Mouse (Mus musculus) thymus, adult 2 months (tissue): ENCODE measurements around the gene Ankrd52. TPM values are rescaled to one million over a fixed set of nuclear protein-coding genes. Genes with fewer than 3 reads are reported as not detected.

ENCODE experiments used
- DNase-seq: peaks from one replicate; pipeline ENCODE4 v3.0.0; 2021
- H3K27ac ChIP-seq: fragments of 200-500 bp; 2 replicates; pipeline ENCODE4 v1.5.1; 2012; ENCODE audit warnings: low read length, control low read depth; ENCODE audit not compliant: control insufficient read depth, insufficient read depth
- H3K27me3 ChIP-seq: fragments of 200-500 bp; 2 replicates; pipeline ENCODE4 v1.6.1; 2012; ENCODE audit warnings: mild to moderate bottlenecking, low read length, moderate library complexity, mixed read lengths; ENCODE audit not compliant: control insufficient read depth, insufficient read depth
- H3K36me3 ChIP-seq: fragments of 200-500 bp; 2 replicates; pipeline ENCODE4 v1.6.1; 2012; ENCODE audit warnings: mild to moderate bottlenecking, low read length, moderate library complexity; ENCODE audit not compliant: control insufficient read depth, insufficient read depth
- H3K4me1 ChIP-seq: fragments of 200-500 bp; replicated peaks from 2 replicates; pipeline ENCODE4 v1.6.1; 2012; ENCODE audit warnings: low read length; ENCODE audit not compliant: control insufficient read depth, insufficient read depth
- H3K4me3 ChIP-seq: fragments of 200-500 bp; 2 replicates; pipeline ENCODE4 v1.5.1; 2012; ENCODE audit warnings: mild to moderate bottlenecking, low read length, control low read depth, moderate library complexity; ENCODE audit not compliant: control insufficient read depth, insufficient read depth
- CTCF ChIP-seq: fragments of 200-500 bp; IDR thresholded peaks from 2 replicates; pipeline ENCODE4 v1.5.1; 2012; ENCODE audit warnings: mild to moderate bottlenecking, control low read depth, low read length, moderate library complexity, borderline replicate concordance; ENCODE audit not compliant: control insufficient read depth, poor library complexity, insufficient read depth; ENCODE audit errors: extremely low read depth
- POLR2A ChIP-seq: fragments of 200-500 bp; IDR thresholded peaks from 2 replicates; pipeline ENCODE4 v1.6.1; 2012; ENCODE audit warnings: mild to moderate bottlenecking, low read length, control low read depth, moderate library complexity; ENCODE audit not compliant: control insufficient read depth, poor library complexity, insufficient read depth; ENCODE audit errors: extremely low read depth
- WGBS: fragments of 180-500 bp; shearing (Covaris S2); methylation state at CpG from one replicate; pipeline ENCODE4 v1.1.7; 2018; 5-methylcytosine and 5-hydroxymethylcytosine counted together
- polyA plus RNA-seq: library from polyadenylated mRNA; depleted of rRNA; stranded (reverse); fragments of >200 nt; gene quantifications from 2 replicates; pipeline ENCODE4 v1.2.3, GENCODE M21; 2012

Ankrd52 gene
- polyA plus RNA-seq, 1 experiment: 71.0 TPM

DNA sequence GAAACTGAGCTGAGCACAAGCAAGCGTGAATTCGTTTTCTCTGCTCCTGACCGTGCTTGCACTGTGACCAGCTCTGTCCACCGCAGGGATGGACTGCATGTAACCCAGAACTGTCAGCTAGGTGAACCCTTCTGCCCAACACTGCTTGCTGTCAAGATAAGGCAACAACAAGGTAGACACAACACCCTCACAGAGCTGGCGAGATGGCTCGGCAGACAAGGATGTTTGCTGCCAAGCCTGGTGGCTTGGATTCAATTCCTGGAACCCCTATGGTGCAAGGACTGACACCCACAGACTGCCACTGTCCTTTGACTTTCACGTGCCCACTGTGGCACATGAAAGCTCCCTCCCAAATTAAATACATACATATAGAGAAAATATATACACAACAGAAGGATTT, 27.0 kb downstream of the Ankrd52 start:
- WGBS: 94% methylated on average over 7 of the region's 7 CpGs
- no peak for TF ChIP-seq POLR2A
- no peak for TF ChIP-seq CTCF
- H3K4me1 ChIP-seq: peaks cover 9% of the 10 kb centered on the region
- no peak overlapping the region for H3K27ac ChIP-seq
- no peaks in the 10 kb centered on the region for H3K36me3 ChIP-seq
- no peaks in the 10 kb centered on the region for H3K27me3 ChIP-seq
- H3K4me3 ChIP-seq: no peak overlapping the region
- DNase-seq: no peak

DNA sequence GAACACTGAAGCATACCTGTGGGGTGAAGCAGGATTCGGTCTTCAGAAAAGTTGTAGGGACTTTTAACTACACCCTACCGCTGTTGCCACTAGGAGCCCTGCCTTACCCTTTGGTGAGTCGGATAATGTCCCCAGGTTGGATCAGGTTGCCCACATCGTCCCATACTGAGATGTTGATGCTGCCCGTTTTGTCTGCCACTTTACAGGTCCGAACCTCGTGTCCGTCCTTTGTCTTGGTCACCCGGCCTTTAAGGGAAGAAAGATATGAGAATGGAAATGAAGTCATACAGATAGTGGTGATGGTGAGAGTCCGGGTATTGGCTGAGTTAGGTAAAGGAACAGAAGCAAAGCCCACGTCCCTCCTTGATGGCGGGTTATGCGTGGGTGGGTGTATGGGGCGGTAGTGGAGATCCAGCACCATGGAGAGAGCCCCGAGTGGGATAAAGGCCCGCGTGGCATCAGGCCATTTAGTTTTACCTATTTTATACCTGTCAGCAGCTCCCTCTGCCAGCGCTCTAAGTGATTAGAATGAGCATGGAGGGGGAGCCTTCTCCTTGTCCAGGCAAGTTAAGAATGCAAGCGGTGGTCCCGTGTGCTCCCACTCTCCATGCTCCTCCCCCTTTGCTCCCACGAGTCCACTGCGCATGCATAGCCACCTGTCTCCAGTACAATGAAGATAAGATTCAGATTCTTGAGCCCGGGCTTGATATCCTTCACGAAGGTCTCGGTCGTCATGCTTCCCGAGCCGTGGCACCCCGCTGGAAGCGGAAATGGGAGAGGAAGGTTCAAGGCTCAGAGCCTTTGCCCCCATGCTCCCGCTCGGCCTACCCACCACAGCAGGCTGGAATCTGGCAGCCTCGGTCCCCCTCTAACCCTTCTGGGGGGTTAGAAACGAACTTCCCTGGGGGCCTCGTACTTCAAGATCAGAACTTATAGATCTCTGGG, 31.9 kb downstream of the Ankrd52 start:
- Histone ChIP-seq H3K27ac (peak overlapping the region; percentile 3; the same call in 1 of the 2 replicates), H3K4me3 (peak overlapping the region; percentile 68), H3K4me1 (peaks cover 25% of the 10 kb centered on the region), H3K36me3 (no peaks in the 10 kb centered on the region), H3K27me3 (no peaks in the 10 kb centered on the region)
- WGBS: 24% methylated on average over 35 of the region's 35 CpGs
- DNase-seq: peak; percentile 37
- TF ChIP-seq POLR2A (no peak), CTCF (no peak)

DNA sequence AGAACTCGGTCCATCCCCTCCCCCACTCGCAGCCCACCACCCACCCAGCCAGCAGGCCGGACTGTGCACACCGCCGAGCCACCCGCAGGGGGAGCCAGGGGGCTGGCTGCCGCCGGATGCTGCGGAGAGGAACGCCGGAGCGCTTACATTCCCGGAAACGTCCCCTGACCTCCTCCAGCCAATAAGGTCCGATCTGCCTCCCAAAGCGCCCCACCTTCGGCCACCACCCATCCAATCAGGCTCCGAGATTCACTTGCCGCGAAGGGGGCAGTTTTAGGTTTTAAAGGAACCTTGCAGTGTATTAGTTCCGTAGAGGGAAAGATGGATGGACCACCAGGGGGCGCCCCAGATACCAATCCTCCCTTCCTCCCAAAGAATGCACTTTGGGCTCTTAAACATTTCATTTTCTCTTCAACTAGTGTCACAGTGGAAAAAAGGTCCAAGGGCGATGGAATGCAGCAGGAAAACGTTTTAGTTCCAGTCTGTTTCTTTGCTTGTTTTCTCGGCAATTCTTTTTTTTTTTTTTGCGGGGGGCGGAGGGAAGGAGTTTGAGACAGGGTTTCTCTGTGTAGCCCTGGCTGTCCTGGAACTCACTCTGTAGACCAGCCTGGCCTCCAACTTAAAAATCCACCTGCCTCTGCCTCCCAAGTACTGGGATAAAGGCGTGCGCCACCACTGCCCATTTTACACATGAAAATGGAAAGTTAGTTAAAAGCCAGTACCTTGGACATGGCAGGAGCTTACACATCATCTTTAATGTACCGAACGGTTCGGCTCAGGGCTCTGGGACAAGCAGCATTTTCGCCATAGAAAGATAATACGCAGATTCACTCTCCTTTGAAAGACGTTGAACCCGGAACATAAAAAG, 33.0 kb downstream of the Ankrd52 start:
- WGBS: 7% methylated on average over 36 of the region's 36 CpGs
- Histone ChIP-seq H3K27ac (peak overlapping the region; percentile 94), H3K27me3 (no peaks in the 10 kb centered on the region), H3K4me3 (peak overlapping the region; percentile 68), H3K36me3 (no peaks in the 10 kb centered on the region), H3K4me1 (peaks cover 25% of the 10 kb centered on the region)
- TF ChIP-seq CTCF: peak; percentile 91
- peak; percentile 63; the same call in 1 of the 2 replicates for TF ChIP-seq POLR2A
- peak; percentile 96 for DNase-seq

DNA sequence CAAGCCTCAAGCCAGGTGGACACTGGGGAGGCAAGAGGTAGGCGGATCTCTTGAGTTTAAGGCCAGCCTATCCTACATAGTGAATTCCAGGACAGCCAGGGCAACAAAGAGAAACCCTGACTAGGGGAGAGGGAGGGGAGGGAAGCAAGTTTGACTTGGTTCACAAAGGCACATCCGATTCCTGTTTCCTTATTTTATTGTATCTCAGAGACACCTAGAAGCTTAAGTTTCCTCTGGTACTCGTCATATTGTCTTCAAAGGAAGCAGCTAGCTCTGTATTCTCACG, 33.6 kb downstream of the Ankrd52 start:
- Histone ChIP-seq H3K36me3 (no peaks in the 10 kb centered on the region), H3K27ac (peak overlapping the region; percentile 94), H3K4me3 (peak overlapping the region; percentile 35), H3K27me3 (no peaks in the 10 kb centered on the region), H3K4me1 (peaks cover 25% of the 10 kb centered on the region)
- 11% methylated on average over 4 of the region's 4 CpGs for WGBS
- TF ChIP-seq CTCF (no peak), POLR2A (no peak)
- DNase-seq: peak; percentile 16

DNA sequence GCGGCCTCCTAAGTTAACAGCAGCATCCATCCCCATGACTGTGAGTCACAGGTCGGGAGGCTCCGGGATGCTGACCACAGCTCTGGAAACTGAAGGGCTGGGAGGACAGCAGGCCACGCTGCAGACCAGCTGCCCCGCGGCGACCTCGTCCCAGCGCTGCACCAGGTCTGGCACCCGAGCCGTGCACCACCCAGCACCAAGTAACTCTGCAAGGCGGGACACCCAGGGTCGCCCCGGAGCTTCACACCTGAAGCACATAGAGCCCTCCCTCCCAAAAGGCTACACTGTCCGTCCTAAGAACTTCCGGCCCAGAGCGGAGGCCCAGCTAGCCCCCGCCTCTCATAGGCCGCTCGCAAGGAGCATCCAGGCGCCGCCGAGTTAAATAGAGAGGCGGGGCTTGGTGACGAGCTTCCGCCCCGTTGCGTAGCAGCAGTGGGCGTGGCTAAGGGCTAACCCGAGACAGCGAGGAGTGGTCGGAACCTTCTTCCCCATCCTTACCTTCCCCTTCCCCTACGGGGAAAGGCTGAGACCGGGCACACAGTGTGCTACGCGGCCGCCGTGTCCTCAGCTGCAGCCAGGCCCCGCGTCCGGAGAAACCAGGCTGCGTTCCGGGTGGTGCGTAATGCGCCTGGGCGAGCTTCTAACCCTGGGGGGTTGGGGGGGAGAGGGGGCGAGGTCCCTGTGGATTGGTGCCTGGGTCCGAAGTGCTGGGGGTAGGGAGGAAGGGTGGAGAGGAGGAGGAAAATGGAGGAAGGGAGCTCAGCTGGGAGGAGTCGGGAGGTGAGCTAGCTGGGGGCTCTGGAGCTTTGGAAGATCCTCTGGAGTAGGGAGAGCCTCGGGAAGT, 34.5 kb downstream of the Ankrd52 start, which contains the start of the genes Nabp2 and Rnf41:
Nabp2 (minus strand) TSS at position 282 of the 844 bp plus-strand sequence.
Rnf41 (plus strand) TSS at position 447 of the 844 bp plus-strand sequence.
- peak; percentile 98 for DNase-seq
- Histone ChIP-seq H3K4me1 (peaks cover 25% of the 10 kb centered on the region), H3K36me3 (peaks cover 7% of the 10 kb centered on the region; the same call in 1 of the 2 replicates), H3K27me3 (no peaks in the 10 kb centered on the region), H3K27ac (peak within 1 kb of the TSS; percentile 94), H3K4me3 (peak within 1 kb of the TSS; percentile 87)
- under 1% methylated on average over 50 of the region's 50 CpGs for WGBS
- TF ChIP-seq POLR2A (peak; percentile 96), CTCF (0 out of 2 replicates have a peak, but pooled peaks have one; percentile 19)

DNA sequence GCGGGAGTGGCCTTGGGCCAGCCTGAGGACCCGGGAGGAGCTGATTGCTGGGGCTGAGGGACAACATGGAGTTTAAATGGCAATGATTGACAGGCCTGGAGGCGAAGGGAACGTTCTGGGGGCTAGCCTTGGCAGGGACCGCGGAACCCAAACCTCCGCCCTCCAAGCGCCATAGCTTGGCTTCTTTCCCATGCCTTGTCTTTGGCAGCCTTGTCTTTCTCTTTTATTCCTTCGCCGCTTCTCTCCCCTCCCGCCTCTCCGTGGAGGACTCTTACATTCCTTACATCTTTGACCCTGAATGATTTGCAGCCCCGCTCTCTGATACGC, 35.1 kb downstream of the Ankrd52 start:
- H3K4me1 ChIP-seq: peaks cover 25% of the 10 kb centered on the region
- H3K4me3 ChIP-seq: peak overlapping the region; percentile 87
- 7% methylated on average over 14 of the region's 14 CpGs for WGBS
- TF ChIP-seq CTCF (no peak), POLR2A (no peak)
- H3K27me3 ChIP-seq: no peaks in the 10 kb centered on the region
- peaks cover 11% of the 10 kb centered on the region; the same call in 1 of the 2 replicates for H3K36me3 ChIP-seq
- H3K27ac ChIP-seq: no peak overlapping the region
- DNase-seq: no peak
